Mouse (Mus musculus) embryonic facial prominence, embryonic 11.5 days (tissue): ENCODE results near the gene Kif26b. TPM values are rescaled to one million over a fixed set of nuclear protein-coding genes. Genes with fewer than 3 reads are reported as not detected.

Experiments used
- ATAC-seq: fragments of 200-750 bp; cut with Nextera tagmentation; replicated peaks from 2 replicates; pipeline ENCODE4 v1.8.0; 2017; ENCODE audit warnings: low read depth; ENCODE audit not compliant: insufficient number of reproducible peaks, low FRiP score, low TSS enrichment
- DNase-seq: peaks from one replicate; pipeline ENCODE4 v3.0.0-alpha.2; 2015; ENCODE audit warnings: low spot score
- H3K27ac ChIP-seq: fragments of 300-500 bp; sonication (generic); replicated peaks from 2 replicates; pipeline ENCODE4 v1.5.1; 2014; ENCODE audit warnings: mild to moderate bottlenecking, low read depth, low read length, control low read depth
- H3K27me3 ChIP-seq: fragments of 300-500 bp; sonication (generic); 2 replicates; pipeline ENCODE4 v1.6.1; 2014; ENCODE audit warnings: mild to moderate bottlenecking, low read length, moderate library complexity, mixed read lengths; ENCODE audit not compliant: control insufficient read depth, insufficient read depth
- H3K36me3 ChIP-seq: fragments of 300-500 bp; sonication (generic); replicated peaks from 2 replicates; pipeline ENCODE4 v1.6.1; 2014; ENCODE audit warnings: low read depth, mild to moderate bottlenecking, low read length, moderate library complexity, mixed read lengths; ENCODE audit not compliant: control insufficient read depth, insufficient read depth
- H3K4me1 ChIP-seq: fragments of 300-500 bp; sonication (generic); 2 replicates; pipeline ENCODE4 v1.6.1; 2014; ENCODE audit warnings: low read length, mixed read lengths; ENCODE audit not compliant: control insufficient read depth, insufficient read depth
- H3K4me2 ChIP-seq: fragments of 300-500 bp; sonication (generic); 2 replicates; pipeline ENCODE4 v1.6.1; 2014; ENCODE audit warnings: low read depth, mild to moderate bottlenecking, control low read depth, low read length, moderate library complexity
- H3K4me3 ChIP-seq: fragments of 300-500 bp; sonication (generic); 2 replicates; pipeline ENCODE4 v1.5.1; 2014; ENCODE audit warnings: low read depth, low read length, control low read depth
- H3K9ac ChIP-seq: fragments of 300-500 bp; sonication (generic); replicated peaks from 2 replicates; pipeline ENCODE4 v1.6.1; 2014; ENCODE audit warnings: mild to moderate bottlenecking, control low read depth, low read length
- H3K9me3 ChIP-seq: fragments of 300-500 bp; sonication (generic); replicated peaks from 2 replicates; pipeline ENCODE4 v1.6.1; 2016; ENCODE audit warnings: mild to moderate bottlenecking, low read length, inconsistent platforms, mixed read lengths; ENCODE audit not compliant: control insufficient read depth
- WGBS: fragments of 180-500 bp; shearing (Covaris S2); extraction: QIAGEN DNeasy Blood & Tissue Kit; methylation state at CpG from one replicate; pipeline ENCODE4 v1.1.7; 2014; 5-methylcytosine and 5-hydroxymethylcytosine counted together
- polyA plus RNA-seq: library from polyadenylated mRNA; unstranded; fragments of >200 nt; fragmentation: Nextera tagmentation; extraction: Ambion mirVana; gene quantifications from 2 replicates; pipeline ENCODE4 v1.2.1, GENCODE M21; 2014

Gene Kif26b
- polyA plus RNA-seq, 1 experiment from 2014 or later = 12.3 TPM

DNA sequence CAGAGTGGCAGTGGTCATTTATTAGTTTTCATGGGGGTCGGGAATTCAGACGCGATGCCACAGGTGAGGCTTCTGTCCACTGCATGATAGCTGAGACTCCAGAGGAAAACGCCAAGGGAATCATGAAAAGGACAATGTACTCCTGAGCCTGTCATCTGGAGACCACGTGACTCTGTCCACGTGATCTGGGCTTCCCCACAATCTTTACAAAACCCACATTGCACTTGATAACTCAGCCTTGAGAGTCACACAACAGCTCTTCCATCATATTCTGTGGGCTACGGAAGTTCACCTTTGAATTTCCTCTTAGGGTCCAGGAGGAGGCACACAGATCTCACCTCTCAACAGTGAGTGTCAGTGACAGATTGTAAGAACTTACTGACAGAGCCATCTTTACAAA is 290.1 kb downstream of the Kif26b start:
- ATAC-seq (no peak), DNase-seq (no peak)
- Histone ChIP-seq H3K4me1 (no peaks in the 10 kb centered on the region), H3K9ac (no peak overlapping the region), H3K27ac (no peak overlapping the region), H3K4me2 (no peak overlapping the region), H3K27me3 (no peaks in the 10 kb centered on the region), H3K4me3 (no peak overlapping the region), H3K9me3 (no peaks in the 10 kb centered on the region), H3K36me3 (no peaks in the 10 kb centered on the region)
- WGBS = 80% methylated on average over 7 of the region's 7 CpGs

DNA sequence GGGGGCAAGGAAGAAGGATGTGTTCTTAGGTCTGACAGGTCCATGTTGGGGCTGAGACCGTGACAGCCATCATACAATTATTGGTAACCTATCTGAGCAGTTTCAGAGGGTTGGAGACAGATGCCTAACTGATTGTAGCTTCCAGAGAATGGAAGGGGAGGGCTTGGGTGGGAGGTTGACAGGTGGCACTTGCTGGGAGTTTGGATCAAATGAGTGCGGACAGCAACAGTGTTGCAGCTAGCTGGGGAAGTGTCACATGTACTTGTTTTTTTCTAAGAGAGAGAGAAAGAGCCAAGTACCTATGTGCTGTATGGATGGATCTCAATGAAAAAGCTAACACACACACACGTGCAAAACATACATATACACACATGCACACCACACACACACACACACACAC is 291.2 kb downstream of the Kif26b start:
- Histone ChIP-seq H3K9me3 (no peaks in the 10 kb centered on the region), H3K27me3 (no peaks in the 10 kb centered on the region), H3K27ac (no peak overlapping the region), H3K9ac (no peak overlapping the region), H3K36me3 (no peaks in the 10 kb centered on the region), H3K4me2 (no peak overlapping the region), H3K4me1 (no peaks in the 10 kb centered on the region), H3K4me3 (no peak overlapping the region)
- no peak for ATAC-seq
- DNase-seq = no peak
- WGBS = 76% methylated on average over 3 of the region's 3 CpGs

DNA sequence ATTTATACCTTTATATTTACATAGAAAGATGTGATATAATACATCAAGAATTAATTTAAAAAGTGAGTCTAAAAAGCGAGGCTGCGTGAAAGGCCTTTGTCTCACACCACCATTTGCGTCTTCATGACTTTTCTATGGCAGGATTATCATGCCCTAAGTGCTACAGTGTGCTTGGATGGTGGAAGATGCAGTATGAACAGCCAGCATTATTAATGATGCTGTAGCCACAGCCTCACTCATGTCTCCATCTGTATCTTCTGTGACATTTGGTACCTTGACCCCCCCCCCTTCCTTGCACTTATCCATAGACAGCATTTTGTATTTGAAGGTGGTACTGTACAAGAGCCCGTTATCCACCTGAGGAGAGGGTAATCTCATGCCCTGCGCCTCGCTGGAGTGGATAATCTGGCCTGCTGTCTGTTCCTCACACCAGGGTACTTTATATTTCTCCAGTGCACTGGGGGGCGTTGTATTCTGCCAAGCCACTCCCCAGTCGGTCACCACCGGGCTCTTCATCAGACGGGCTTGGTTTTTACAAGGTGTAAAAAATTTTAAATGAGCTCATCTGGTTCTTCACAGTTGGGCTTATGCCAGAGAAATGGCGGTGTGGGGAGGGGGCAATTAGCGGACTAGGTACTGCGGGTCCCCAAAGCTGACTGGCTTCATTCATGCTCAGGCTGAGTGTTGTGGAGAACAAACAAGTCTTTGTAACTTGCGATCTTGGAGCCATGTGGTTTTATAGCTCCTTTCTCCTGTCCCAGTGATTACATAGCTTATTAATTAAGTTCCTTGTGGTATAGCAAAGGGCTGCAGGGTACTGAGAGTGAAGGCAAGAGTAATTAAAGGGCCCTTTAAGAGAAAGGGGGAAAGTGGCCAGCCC is 291.9 kb downstream of the Kif26b start:
- no peaks in the 10 kb centered on the region for H3K36me3 ChIP-seq
- no peak overlapping the region for H3K9ac ChIP-seq
- no peaks in the 10 kb centered on the region for H3K27me3 ChIP-seq
- H3K27ac ChIP-seq = no peak overlapping the region
- no peak overlapping the region for H3K4me3 ChIP-seq
- ATAC-seq = peak; percentile 60; the same call in 1 of the 2 replicates
- H3K9me3 ChIP-seq = no peaks in the 10 kb centered on the region
- DNase-seq = no peak
- WGBS = 66% methylated on average over 14 of the region's 14 CpGs
- H3K4me2 ChIP-seq = no peak overlapping the region
- no peaks in the 10 kb centered on the region for H3K4me1 ChIP-seq

DNA sequence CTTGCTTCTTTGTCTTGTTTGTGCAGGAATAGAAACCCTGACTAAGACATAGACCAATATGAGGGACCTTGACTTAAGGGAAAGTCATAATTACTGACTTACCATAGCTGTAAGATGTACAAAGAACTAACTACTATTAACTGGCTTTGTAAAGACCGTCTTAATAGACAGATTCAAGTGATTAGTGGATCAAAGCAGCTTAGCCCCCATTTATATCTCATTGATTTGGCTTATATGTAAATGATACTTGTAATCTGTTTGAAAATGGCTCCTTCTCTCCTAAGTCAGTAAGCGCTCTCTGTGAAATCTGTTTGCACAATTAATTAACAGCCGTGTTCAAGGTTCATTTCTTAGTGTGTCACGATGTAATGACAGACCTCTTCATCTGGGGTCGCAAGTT is 295.9 kb downstream of the Kif26b start:
- WGBS = 78% methylated on average over 5 of the region's 5 CpGs
- no peak for DNase-seq
- H3K4me1 ChIP-seq = no peaks in the 10 kb centered on the region
- H3K36me3 ChIP-seq = no peaks in the 10 kb centered on the region
- no peak overlapping the region for H3K4me3 ChIP-seq
- H3K9ac ChIP-seq = no peak overlapping the region
- no peak overlapping the region for H3K27ac ChIP-seq
- ATAC-seq = no peak
- no peak overlapping the region for H3K4me2 ChIP-seq
- no peaks in the 10 kb centered on the region for H3K27me3 ChIP-seq
- H3K9me3 ChIP-seq = no peaks in the 10 kb centered on the region

DNA sequence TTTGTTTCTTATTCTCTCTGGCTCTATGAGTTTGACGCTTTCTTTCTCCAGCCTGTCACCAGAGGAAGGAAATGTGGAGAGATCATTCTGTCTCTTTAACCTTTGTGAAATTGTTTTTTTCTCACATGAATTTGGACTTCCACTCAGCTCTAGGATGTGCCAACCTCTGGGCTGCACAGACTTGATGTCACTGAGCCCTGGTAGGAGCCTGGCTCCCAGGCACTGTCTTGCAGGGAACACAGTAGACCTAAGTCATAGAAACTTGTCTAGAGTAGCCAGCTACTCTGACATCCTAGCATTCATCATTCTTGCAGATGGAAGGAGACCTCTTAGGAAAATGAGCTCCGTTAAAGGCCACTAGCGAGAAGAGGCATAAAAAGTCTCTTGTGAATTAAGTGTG is 298.3 kb downstream of the Kif26b start:
- WGBS = 88% methylated on average over 3 of the region's 3 CpGs
- ATAC-seq (no peak), DNase-seq (no peak)
- no peaks in the 10 kb centered on the region for H3K4me1 ChIP-seq
- H3K27me3 ChIP-seq = no peaks in the 10 kb centered on the region
- no peak overlapping the region for H3K9ac ChIP-seq
- no peaks in the 10 kb centered on the region for H3K36me3 ChIP-seq
- H3K27ac ChIP-seq = no peak overlapping the region
- no peak overlapping the region for H3K4me2 ChIP-seq
- H3K4me3 ChIP-seq = no peak overlapping the region
- no peaks in the 10 kb centered on the region for H3K9me3 ChIP-seq

DNA sequence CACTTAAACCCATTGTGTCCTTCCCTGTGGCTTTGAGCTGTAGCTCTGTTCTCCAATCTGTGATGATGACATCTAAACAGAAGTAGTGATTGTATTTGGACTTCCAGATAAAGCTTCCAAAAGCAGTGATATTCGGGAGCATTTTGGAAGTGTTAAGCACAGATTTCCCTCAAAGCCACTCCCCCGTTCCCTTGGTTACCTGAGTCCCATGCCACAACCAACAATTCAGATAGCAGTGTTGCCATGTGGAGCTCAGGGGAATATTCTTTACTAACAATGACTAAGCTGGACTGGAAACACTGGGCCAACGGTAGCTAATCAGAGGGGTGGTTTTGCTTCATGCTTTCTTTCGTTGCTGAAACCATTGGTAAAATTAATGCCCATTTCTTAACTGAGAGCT is 300.5 kb downstream of the Kif26b start:
- DNase-seq = no peak
- Histone ChIP-seq H3K9ac (no peak overlapping the region), H3K36me3 (no peaks in the 10 kb centered on the region), H3K4me1 (no peaks in the 10 kb centered on the region), H3K9me3 (no peaks in the 10 kb centered on the region), H3K4me3 (no peak overlapping the region), H3K27me3 (no peaks in the 10 kb centered on the region; the same call in 1 of the 2 replicates), H3K4me2 (no peak overlapping the region), H3K27ac (no peak overlapping the region)
- no peak for ATAC-seq
- WGBS = 82% methylated on average over 4 of the region's 4 CpGs

DNA sequence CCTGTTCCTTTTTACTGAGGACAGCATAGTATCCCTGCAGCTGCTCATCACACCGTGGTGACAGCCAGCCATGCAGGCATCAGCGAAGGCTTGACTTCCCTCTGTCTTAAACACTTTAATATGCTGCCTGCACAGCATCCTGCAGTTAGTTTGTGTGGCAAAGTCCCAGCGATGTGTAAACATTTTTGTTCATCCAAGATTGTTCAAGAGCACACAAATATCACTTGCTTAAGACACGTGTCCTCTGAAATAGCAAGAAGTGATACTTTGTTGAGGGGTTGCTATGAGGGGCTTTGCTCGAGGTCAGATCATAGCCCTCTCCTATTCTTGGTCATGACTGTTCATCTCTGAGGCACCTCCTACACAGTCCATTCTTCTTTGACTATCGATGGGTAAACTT is 303.6 kb downstream of the Kif26b start:
- 84% methylated on average over 6 of the region's 6 CpGs for WGBS
- no peak for ATAC-seq
- H3K36me3 ChIP-seq = no peaks in the 10 kb centered on the region

DNA sequence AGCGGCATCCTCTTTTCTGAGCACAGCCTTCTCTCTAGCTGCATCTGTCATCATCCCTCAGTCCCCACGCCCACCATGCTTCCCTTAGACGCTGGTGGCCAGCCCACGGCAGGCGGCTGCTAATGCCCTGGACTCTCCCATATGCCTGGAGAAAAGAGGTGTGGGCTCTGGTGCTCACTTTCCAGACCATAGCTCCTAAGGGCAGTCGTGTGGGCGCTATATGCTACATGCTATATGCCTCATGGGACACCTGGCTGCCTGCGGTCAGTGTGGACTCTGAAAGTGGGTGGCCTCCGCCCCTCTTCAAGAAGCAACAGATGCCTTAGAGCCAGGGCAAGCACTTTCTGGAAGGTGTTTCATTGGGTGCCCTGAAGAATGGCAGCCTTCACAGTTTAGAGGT is 306.9 kb downstream of the Kif26b start:
- Histone ChIP-seq H3K4me3 (no peak overlapping the region), H3K4me1 (no peaks in the 10 kb centered on the region), H3K36me3 (no peaks in the 10 kb centered on the region), H3K9me3 (no peaks in the 10 kb centered on the region), H3K4me2 (no peak overlapping the region), H3K27ac (no peak overlapping the region), H3K27me3 (no peaks in the 10 kb centered on the region; the same call in 1 of the 2 replicates), H3K9ac (no peak overlapping the region)
- DNase-seq (no peak), ATAC-seq (no peak)
- 81% methylated on average over 9 of the region's 9 CpGs for WGBS

More for the DNA sequence above, 303.6 kb downstream of the Kif26b start:
- H3K4me3 ChIP-seq = no peak overlapping the region
- no peak for DNase-seq
- no peak overlapping the region for H3K4me2 ChIP-seq
- no peaks in the 10 kb centered on the region for H3K9me3 ChIP-seq
- H3K9ac ChIP-seq = no peak overlapping the region
- H3K27me3 ChIP-seq = no peaks in the 10 kb centered on the region; the same call in 1 of the 2 replicates
- no peaks in the 10 kb centered on the region for H3K4me1 ChIP-seq
- H3K27ac ChIP-seq = no peak overlapping the region
